Mouse (Mus musculus): ENCODE measurements at regions not wholly inside any gene's neighbourhood (a gene's known extent, or its start where the extent isn't known, plus 50 kb on each side); places are given as distances from the start of the nearest gene placed in this dataset.

GRCm38 (mm10) chr3:100773237-100773636 lies 52.0 kb upstream of the Vtcn1 start:
- DNase-seq = peak; percentile 56

GRCm38 (mm10) chr3:100771363-100771762 lies 53.9 kb upstream of the Vtcn1 start:
- no peak for DNase-seq

- DNase-seq = no peak
These were observed 54.4 kb upstream of the Vtcn1 start for GRCm38 (mm10) chr3:100770841-100771240.

- DNase-seq = no peak
These were observed 56.1 kb upstream of the Vtcn1 start for GRCm38 (mm10) chr3:100769146-100769545.

- DNase-seq = peak; percentile 36
These were observed 57.1 kb upstream of the Vtcn1 start for GRCm38 (mm10) chr3:100768170-100768624.

GRCm38 (mm10) chr3:100765323-100765722 lies 59.9 kb upstream of the Vtcn1 start:
- DNase-seq = no peak

GRCm38 (mm10) chr3:100762895-100763294 lies 62.4 kb upstream of the Vtcn1 start:
- no peak for DNase-seq

- DNase-seq = no peak
These were observed 65.9 kb upstream of the Vtcn1 start for GRCm38 (mm10) chr3:100759091-100759941.

- DNase-seq = no peak
These were observed 69.4 kb upstream of the Man1a2 start for GRCm38 (mm10) chr3:100754677-100755076.

- no peak for DNase-seq
These were observed 65.9 kb upstream of the Man1a2 start for GRCm38 (mm10) chr3:100751211-100751610.

GRCm38 (mm10) chr3:100748727-100749126 lies 63.4 kb upstream of the Man1a2 start:
- DNase-seq = no peak

GRCm38 (mm10) chr3:100748309-100748691 lies 63.0 kb upstream of the Man1a2 start:
- no peak for DNase-seq

- DNase-seq = no peak
These were observed 62.4 kb upstream of the Man1a2 start for GRCm38 (mm10) chr3:100747421-100748308.

GRCm38 (mm10) chr3:100737660-100738059 lies 52.4 kb upstream of the Man1a2 start:
- no peak for DNase-seq

GRCm38 (mm10) chr3:100736539-100736938 lies 51.2 kb upstream of the Man1a2 start:
- no peak for DNase-seq
